Mouse (Mus musculus) megakaryocyte, embryonic 14.5 days (primary cell): ENCODE data around the gene Wrnip1.

ENCODE experiments used
- FLI1 ChIP-seq: IDR thresholded peaks from 2 replicates; pipeline ENCODE4 v1.6.1; 2012; ENCODE audit warnings: low read length, inconsistent platforms, mixed read lengths
- GATA1 ChIP-seq: IDR thresholded peaks from 3 replicates; pipeline ENCODE4 v1.6.1; 2012; ENCODE audit warnings: mixed read lengths, low read length, inconsistent platforms, borderline replicate concordance

GRCm38 (mm10) chr13:32831505-32832273, 29.9 kb downstream of the Wrnip1 start:
- TF ChIP-seq GATA1 (no peak), FLI1 (no peak)
